Mouse (Mus musculus) stomach, embryonic 14.5 days (tissue): ENCODE measurements around the gene Yju2. TPM values are rescaled to one million over a fixed set of nuclear protein-coding genes. Genes with fewer than 3 reads are reported as not detected.
"Not testable (repeated sequence)": the region's sequence is repeated elsewhere in the genome, so short reads cannot be mapped to it uniquely, and the experiment has no call there.

Experiments
- ATAC-seq: fragments of 200-750 bp; cut with Nextera tagmentation; 2 replicates; pipeline ENCODE4 v1.8.0; 2017; ENCODE audit warnings: low read depth, moderate TSS enrichment; ENCODE audit not compliant: insufficient number of reproducible peaks, insufficient read depth, low FRiP score
- H3K27ac ChIP-seq: fragments of 300-500 bp; sonication (generic); 2 replicates; pipeline ENCODE4 v1.5.1; 2014; ENCODE audit warnings: mild to moderate bottlenecking, low read length, moderate library complexity, mixed read lengths
- H3K27me3 ChIP-seq: fragments of 300-500 bp; sonication (generic); 2 replicates; pipeline ENCODE4 v1.6.1; 2014; ENCODE audit warnings: low read length, control low read depth, mixed read lengths; ENCODE audit not compliant: control insufficient read depth, insufficient read depth
- H3K36me3 ChIP-seq: fragments of 300-500 bp; sonication (generic); 2 replicates; pipeline ENCODE4 v1.6.1; 2014; ENCODE audit warnings: mild to moderate bottlenecking, control low read depth, low read length, moderate library complexity, mixed read lengths; ENCODE audit not compliant: control insufficient read depth, insufficient read depth
- H3K4me1 ChIP-seq: fragments of 300-500 bp; sonication (generic); 2 replicates; pipeline ENCODE4 v1.6.1; 2014; ENCODE audit warnings: low read length, control low read depth, mixed read lengths; ENCODE audit not compliant: control insufficient read depth, insufficient read depth
- H3K4me2 ChIP-seq: fragments of 300-500 bp; sonication (generic); replicated peaks from 2 replicates; pipeline ENCODE4 v1.6.1; 2014; ENCODE audit warnings: low read depth, low read length, control low read depth
- H3K4me3 ChIP-seq: fragments of 300-500 bp; sonication (generic); 2 replicates; pipeline ENCODE4 v1.5.1; 2014; ENCODE audit warnings: low read depth, low read length, control low read depth
- H3K9ac ChIP-seq: fragments of 300-500 bp; sonication (generic); replicated peaks from 2 replicates; pipeline ENCODE4 v1.6.1; 2014; ENCODE audit warnings: low read depth, mild to moderate bottlenecking, control low read depth, low read length, moderate library complexity, mixed read lengths
- H3K9me3 ChIP-seq: fragments of 300-500 bp; sonication (generic); 2 replicates; pipeline ENCODE4 v1.6.1; 2016; ENCODE audit warnings: low read depth, low read length, control low read depth; ENCODE audit not compliant: control insufficient read depth
- WGBS: fragments of 180-500 bp; shearing (Covaris S2); extraction: QIAGEN DNeasy Blood & Tissue Kit; methylation state at CpG from one replicate; pipeline ENCODE4 v1.1.7; 2014; 5-methylcytosine and 5-hydroxymethylcytosine counted together
- polyA plus RNA-seq: library from polyadenylated mRNA; unstranded; fragments of >200 nt; fragmentation: Nextera tagmentation; extraction: Ambion mirVana; gene quantifications from 2 replicates; pipeline ENCODE4 v1.2.1, GENCODE M21; 2014

Gene Yju2
- 20.8 and 21.8 TPM in 2 replicates for polyA plus RNA-seq

GRCm38 (mm10) chr17:55958918-55959728 is at the start of gene Yju2:
TSS of gene Yju2 (plus strand) at chr17:55959099.
- Histone ChIP-seq H3K4me3 (peak within 1 kb of the TSS; percentile 47), H3K4me2 (peak within 1 kb of the TSS; percentile 69), H3K9ac (peak within 1 kb of the TSS; percentile 29), H3K36me3 (peaks cover 9% of the 10 kb centered on the region; the same call in 1 of the 2 replicates), H3K27ac (peak within 1 kb of the TSS; percentile 97), H3K9me3 (no peaks in the 10 kb centered on the region), H3K4me1 (peaks cover 9% of the 10 kb centered on the region; the same call in 1 of the 2 replicates), H3K27me3 (no peaks in the 10 kb centered on the region)
- peak; percentile 92 for ATAC-seq
- under 1% methylated on average over 45 of the region's 46 CpGs for WGBS

- Histone ChIP-seq H3K4me3 (peak overlapping the region; percentile 55), H3K9me3 (no peaks in the 10 kb centered on the region), H3K27me3 (no peaks in the 10 kb centered on the region), H3K36me3 (no peaks in the 10 kb centered on the region), H3K9ac (peak overlapping the region; percentile 71), H3K4me2 (peak overlapping the region; percentile 54), H3K27ac (peak overlapping the region; percentile 35), H3K4me1 (no peaks in the 10 kb centered on the region)
- peak; percentile 95 for ATAC-seq
- WGBS = under 1% methylated on average over 33 of the region's 33 CpGs
Measured at GRCm38 (mm10) chr17:55931553-55932502, 27.1 kb upstream of the Yju2 start.

- Histone ChIP-seq H3K4me3 (peak overlapping the region; percentile 55), H3K4me1 (no peaks in the 10 kb centered on the region), H3K9ac (peak overlapping the region; percentile 71; the same call in 1 of the 2 replicates), H3K4me2 (peak overlapping the region; percentile 54), H3K9me3 (no peaks in the 10 kb centered on the region), H3K27ac (no peak overlapping the region), H3K36me3 (no peaks in the 10 kb centered on the region), H3K27me3 (no peaks in the 10 kb centered on the region)
- 74% methylated on average over 2 of the region's 2 CpGs for WGBS
- ATAC-seq = no peak
Measured at GRCm38 (mm10) chr17:55932635-55933034, 26.3 kb upstream of the Yju2 start.

GRCm38 (mm10) chr17:55933191-55933590 is 25.7 kb upstream of the Yju2 start:
- Histone ChIP-seq H3K27me3 (no peaks in the 10 kb centered on the region), H3K4me2 (no peak overlapping the region), H3K9ac (no peak overlapping the region), H3K4me3 (no peak overlapping the region), H3K4me1 (no peaks in the 10 kb centered on the region), H3K9me3 (no peaks in the 10 kb centered on the region), H3K36me3 (no peaks in the 10 kb centered on the region), H3K27ac (no peak overlapping the region)
- ATAC-seq = no peak
- WGBS = 96% methylated on average over 15 of the region's 15 CpGs

GRCm38 (mm10) chr17:55944387-55944865 is 14.5 kb upstream of the Yju2 start:
- H3K36me3 ChIP-seq, H3K4me1 ChIP-seq, ATAC-seq, H3K27me3 ChIP-seq, H3K9me3 ChIP-seq: not testable (repeated sequence)
- Histone ChIP-seq H3K4me3 (peak overlapping the region; percentile 39), H3K4me2 (peak overlapping the region; percentile 82), H3K9ac (0 out of 2 replicates have a peak overlapping the region, but pooled peaks have one; percentile 1), H3K27ac (peak overlapping the region; percentile 82)
- WGBS = 24% methylated on average over 10 of the region's 10 CpGs

GRCm38 (mm10) chr17:55944866-55945682 is 13.8 kb upstream of the Yju2 start:
- peak overlapping the region; percentile 28 for H3K9ac ChIP-seq
- H3K27me3 ChIP-seq, H3K4me1 ChIP-seq, H3K9me3 ChIP-seq, H3K36me3 ChIP-seq: not testable (repeated sequence)
- peak overlapping the region; percentile 39 for H3K4me3 ChIP-seq
- H3K4me2 ChIP-seq = peak overlapping the region; percentile 82
- H3K27ac ChIP-seq = peak overlapping the region; percentile 82
- ATAC-seq = peak; percentile 96
- 1% methylated on average over 53 of the region's 56 CpGs for WGBS

- Histone ChIP-seq H3K4me1 (no peaks in the 10 kb centered on the region), H3K27ac (peak overlapping the region; percentile 82), H3K9me3 (no peaks in the 10 kb centered on the region), H3K4me3 (peak overlapping the region; percentile 39), H3K36me3 (no peaks in the 10 kb centered on the region), H3K9ac (peak overlapping the region; percentile 28), H3K27me3 (no peaks in the 10 kb centered on the region), H3K4me2 (peak overlapping the region; percentile 82)
- no peak for ATAC-seq
- WGBS = 34% methylated on average over 5 of the region's 5 CpGs
Measured at GRCm38 (mm10) chr17:55945696-55946095, 13.2 kb upstream of the Yju2 start.
